Mouse (Mus musculus): Measurements from ENCODE around the gene Ndufaf7.

The Ndufaf7 gene

GRCm38 (mm10) chr17:78964387-78964786 lies 27.5 kb downstream of the Ndufaf7 start:
- DNase-seq (ENCODE audit: low read depth): no peak

DNA sequence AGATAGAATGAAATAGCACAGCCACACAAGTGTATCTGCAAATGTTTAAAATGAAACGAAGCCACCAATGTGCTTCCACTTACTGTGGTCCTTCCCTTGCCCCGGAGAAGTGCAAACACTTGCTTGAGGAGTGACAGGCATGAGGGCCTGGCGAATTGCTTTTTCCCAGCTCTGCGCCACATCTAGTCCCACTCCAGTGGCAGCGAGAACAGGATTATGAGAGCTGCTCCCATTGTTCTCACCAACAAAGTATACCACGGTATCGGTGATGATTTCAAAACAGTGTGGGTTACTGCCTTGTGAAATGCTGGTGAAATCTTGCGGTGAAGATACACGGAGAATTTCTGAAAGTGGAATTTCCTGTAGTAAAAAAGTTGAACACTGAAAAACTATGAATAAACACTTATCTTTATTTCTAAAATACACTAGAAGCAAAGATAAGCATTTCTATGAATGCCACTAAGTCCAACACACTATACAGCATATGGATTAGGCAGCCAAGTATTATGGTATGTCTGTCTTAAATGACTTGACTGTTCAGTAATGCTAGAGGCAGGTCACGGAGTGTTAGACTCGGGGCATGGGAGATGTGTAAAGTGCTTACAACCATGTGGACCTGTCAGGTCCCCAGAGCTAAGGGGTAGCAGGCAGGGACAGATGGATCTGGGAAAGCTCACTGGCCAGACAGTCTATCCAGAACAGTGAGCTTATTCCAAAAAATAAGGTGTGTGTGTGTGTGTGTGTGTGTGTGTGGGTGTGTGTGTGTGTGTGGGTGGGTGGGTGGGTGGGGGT lies 29.4 kb downstream of the Ndufaf7 start:
- DNase-seq (ENCODE audit: low read depth): no peak

DNA sequence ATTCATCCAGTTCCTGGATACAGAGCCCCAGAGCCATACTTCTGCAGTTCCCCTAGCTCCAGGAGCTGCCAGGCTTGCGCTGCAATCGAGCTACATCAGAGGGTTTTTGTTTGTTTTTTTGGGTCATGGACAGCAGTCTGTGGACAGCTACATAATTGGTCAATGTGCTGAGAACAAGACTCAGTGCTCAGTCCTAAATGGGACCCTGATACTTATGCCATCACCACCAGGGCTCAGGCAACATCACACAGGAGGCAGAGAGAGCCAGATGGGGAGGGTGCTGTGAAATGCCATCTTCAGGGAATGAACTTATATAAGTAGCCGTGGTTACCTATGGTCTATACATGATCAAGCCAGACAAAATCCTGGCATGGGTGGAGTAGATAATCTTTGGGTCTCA lies 31.6 kb downstream of the Ndufaf7 start:
- no peak for DNase-seq (ENCODE audit: low read depth)

- no peak for DNase-seq (ENCODE audit: low read depth)
Measured at GRCm38 (mm10) chr17:78983166-78983565, 46.2 kb downstream of the Ndufaf7 start.

DNA sequence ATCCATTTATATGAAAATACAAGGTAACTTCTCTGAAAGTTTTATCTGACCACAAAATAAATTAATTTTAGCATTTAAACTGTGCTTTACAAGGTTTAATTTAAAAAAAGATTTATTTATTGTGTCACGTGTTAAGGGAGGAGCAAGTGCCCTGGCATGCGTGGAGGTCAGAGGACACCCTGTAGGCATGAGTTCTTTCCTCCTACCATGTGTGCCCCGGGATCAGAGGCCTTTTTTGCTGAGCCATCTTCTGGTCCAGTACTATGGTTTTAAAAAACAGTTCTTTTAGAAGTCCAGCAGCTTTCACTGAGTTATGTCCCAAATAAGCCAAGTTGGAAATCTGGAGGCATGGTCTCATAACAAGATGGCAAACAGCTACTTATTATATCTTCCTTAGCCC lies 46.8 kb downstream of the Ndufaf7 start:
- DNase-seq (ENCODE audit: low read depth): no peak

- DNase-seq (ENCODE audit: low read depth): peak; percentile 53
Measured at GRCm38 (mm10) chr17:78989015-78989414, 52.1 kb downstream of the Ndufaf7 start.

- DNase-seq (ENCODE audit: low read depth): no peak
Measured at GRCm38 (mm10) chr17:78991549-78991948, 54.6 kb downstream of the Ndufaf7 start.

DNA sequence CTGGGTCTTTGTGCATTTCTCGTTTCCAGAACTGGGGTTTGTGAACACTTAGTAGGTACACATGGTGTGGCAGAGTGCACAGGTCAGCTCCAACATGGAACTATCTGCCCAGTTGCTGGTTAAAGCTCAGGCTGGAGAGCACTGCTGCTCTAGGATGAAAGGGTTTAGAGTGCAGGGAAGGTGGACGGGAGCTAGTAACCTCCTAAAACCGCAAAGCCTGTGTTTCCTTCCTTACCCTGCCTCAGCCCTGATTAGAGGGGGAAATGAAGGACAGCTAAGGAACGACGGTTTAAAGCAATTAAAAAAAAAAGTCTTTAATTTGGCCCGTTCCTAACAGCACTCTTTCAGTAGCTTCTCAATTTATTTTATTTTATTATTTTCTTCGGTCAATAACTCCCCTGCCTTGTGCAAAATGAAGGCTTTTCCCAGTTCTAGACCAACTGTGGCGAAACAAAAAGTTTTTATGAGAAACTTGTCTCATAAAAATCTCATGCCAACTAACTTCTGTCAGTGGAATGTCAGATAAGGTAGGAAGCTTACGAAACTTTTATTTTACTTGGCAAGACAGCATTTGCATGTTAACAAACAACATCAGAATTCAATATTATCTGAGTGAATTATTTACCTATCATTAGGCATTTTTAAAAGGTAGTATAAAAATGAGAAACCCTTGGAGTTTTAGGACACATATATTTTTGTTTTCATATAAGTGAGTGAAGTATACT lies 55.5 kb downstream of the Ndufaf7 start:
- no peak for DNase-seq (ENCODE audit: low read depth)

- DNase-seq (ENCODE audit: low read depth): no peak
Measured at GRCm38 (mm10) chr17:78993670-78994069, 56.7 kb downstream of the Ndufaf7 start.

GRCm38 (mm10) chr17:78994382-78994781 lies 57.4 kb downstream of the Ndufaf7 start:
- DNase-seq (ENCODE audit: low read depth): no peak

DNA sequence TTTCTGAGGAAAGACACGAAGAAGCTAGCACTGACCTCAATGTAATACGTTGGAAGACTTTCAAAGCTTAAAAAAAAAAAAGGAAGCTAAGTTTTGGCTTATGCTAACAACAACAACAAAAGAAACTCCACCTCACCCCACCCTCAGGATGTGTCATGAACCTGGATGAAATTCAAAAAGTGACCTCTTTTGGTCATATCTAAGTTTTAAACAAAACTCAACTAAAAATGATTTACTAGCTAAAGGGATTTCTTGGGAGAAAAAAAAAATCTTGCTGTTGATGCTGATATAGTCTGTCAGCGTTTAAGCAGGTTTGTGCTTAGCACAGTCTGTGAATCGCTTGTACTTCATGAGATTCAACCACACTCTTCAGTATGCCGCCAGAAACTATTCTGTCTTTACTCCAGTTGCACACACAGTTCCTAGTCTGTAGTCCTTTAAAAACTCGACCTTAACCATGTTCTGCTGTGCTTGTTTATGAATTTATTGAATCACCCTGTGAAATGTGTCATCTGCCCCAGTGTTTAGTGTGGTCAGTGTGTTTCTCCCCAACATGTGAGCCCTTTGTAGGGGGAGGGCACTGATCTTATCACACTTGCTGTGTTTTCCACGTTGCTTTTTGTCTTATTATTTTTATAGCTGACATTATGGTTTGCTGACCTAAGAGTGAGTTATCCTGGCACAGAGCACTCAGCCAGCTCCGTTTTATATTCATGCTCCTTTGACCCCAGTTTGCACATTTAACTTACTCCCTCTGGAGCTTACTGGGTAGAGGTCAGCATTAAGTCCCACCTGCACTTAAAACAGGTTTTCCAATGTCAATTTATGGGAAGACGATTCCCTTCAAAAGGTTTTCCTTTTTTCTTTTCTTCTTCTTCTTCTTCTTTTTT lies 58.2 kb downstream of the Ndufaf7 start:
- no peak for DNase-seq (ENCODE audit: low read depth)
